Mouse (Mus musculus) liver, embryonic 14.5 days (tissue): Measurements from ENCODE around the gene Actn4. TPM values are rescaled to one million over a fixed set of nuclear protein-coding genes. Genes with fewer than 3 reads are reported as not detected.
A peak's percentile ranks its signal among the peaks of the same experiment; 100 is the strongest.
"Not testable (repeated sequence)": the region's sequence is repeated elsewhere in the genome, so short reads cannot be mapped to it uniquely, and the experiment has no call there.

Source experiments
- ATAC-seq: fragments of 200-750 bp; cut with Nextera tagmentation; 2 replicates; pipeline ENCODE4 v1.8.0; 2017; ENCODE audit warnings: moderate number of reproducible peaks, mild to moderate bottlenecking, moderate library complexity; ENCODE audit not compliant: insufficient read depth
- DNase-seq, 3 experiments: peaks; one replicate each; pipeline ENCODE4 v3.0.0-alpha.2; 2012 to 2013; ENCODE audit warnings: low read depth in 3 of 3, low spot score in 3 of 3
- H3K27ac ChIP-seq: fragments of 300-500 bp; sonication (generic); 2 replicates; pipeline ENCODE4 v1.5.1; 2014; ENCODE audit warnings: moderate library complexity, mild to moderate bottlenecking, control low read depth, inconsistent platforms
- H3K27me3 ChIP-seq: fragments of 300-500 bp; sonication (generic); 2 replicates; pipeline ENCODE4 v1.6.1; 2014; ENCODE audit warnings: mild to moderate bottlenecking, low read length, moderate library complexity; ENCODE audit not compliant: control insufficient read depth, insufficient read depth
- H3K36me3 ChIP-seq: fragments of 300-500 bp; sonication (generic); replicated peaks from 2 replicates; pipeline ENCODE4 v1.6.1; 2014; ENCODE audit warnings: low read depth; ENCODE audit not compliant: control insufficient read depth, insufficient read depth
- H3K4me1 ChIP-seq, 2 experiments: fragments of 200-500 bp in 1 of 2; fragments of 300-500 bp in 1 of 2; sonication (generic) in 1 of 2; replicated peaks; 2 replicates each; pipeline ENCODE4 v1.6.1; 2012 to 2014; ENCODE audit warnings: antibody characterized with exemption in 1 of 2, inconsistent platforms in 1 of 2, low read length in 1 of 2; ENCODE audit not compliant: control insufficient read depth in 2 of 2, insufficient read depth in 2 of 2
- H3K4me2 ChIP-seq: fragments of 300-500 bp; sonication (generic); 2 replicates; pipeline ENCODE4 v1.6.1; 2014; ENCODE audit warnings: low read depth, mild to moderate bottlenecking, control low read depth, moderate library complexity
- H3K4me3 ChIP-seq, 2 experiments: fragments of 200-500 bp in 1 of 2; fragments of 300-500 bp in 1 of 2; sonication (generic) in 1 of 2; 2 replicates each; pipeline ENCODE4 v1.5.1; 2012 to 2014; ENCODE audit warnings: low read depth in 2 of 2, low read length in 2 of 2, mild to moderate bottlenecking in 2 of 2, control low read depth in 1 of 2, inconsistent platforms in 1 of 2, moderate library complexity in 1 of 2; ENCODE audit not compliant: insufficient read depth in 1 of 2
- H3K9ac ChIP-seq: fragments of 300-500 bp; sonication (generic); replicated peaks from 2 replicates; pipeline ENCODE4 v1.6.1; 2014; ENCODE audit warnings: mild to moderate bottlenecking, control low read depth, moderate library complexity
- H3K9me3 ChIP-seq: fragments of 300-500 bp; sonication (generic); 2 replicates; pipeline ENCODE4 v1.6.1; 2016; ENCODE audit warnings: low read length, mixed read lengths; ENCODE audit not compliant: control insufficient read depth
- CTCF ChIP-seq: IDR thresholded peaks from 2 replicates; pipeline ENCODE4 v1.5.1; 2016; ENCODE audit warnings: antibody characterized with exemption, low read depth, control low read depth
- EP300 ChIP-seq: IDR thresholded peaks from 2 replicates; pipeline ENCODE4 v1.6.1; 2016; ENCODE audit warnings: antibody characterized with exemption, low read depth
- WGBS: fragments of 180-500 bp; shearing (Covaris S2); extraction: QIAGEN DNeasy Blood & Tissue Kit; methylation state at CpG from one replicate; pipeline ENCODE4 v1.1.7; 2014; ENCODE audit not compliant: insufficient replicate concordance; 5-methylcytosine and 5-hydroxymethylcytosine counted together
- polyA plus RNA-seq, 2 experiments: library from polyadenylated mRNA; depleted of rRNA in 1 of 2; stranded (reverse) in 1 of 2; unstranded in 1 of 2; fragments of >200 nt; fragmentation: Nextera tagmentation in 1 of 2; extraction: Ambion mirVana in 1 of 2; gene quantifications; 2 replicates each; pipeline versions ENCODE4 v1.2.1 to v1.2.3; 2012 to 2014

The Actn4 gene
- polyA plus RNA-seq, 2 experiments, result 80.4 to 94.5 TPM

DNA sequence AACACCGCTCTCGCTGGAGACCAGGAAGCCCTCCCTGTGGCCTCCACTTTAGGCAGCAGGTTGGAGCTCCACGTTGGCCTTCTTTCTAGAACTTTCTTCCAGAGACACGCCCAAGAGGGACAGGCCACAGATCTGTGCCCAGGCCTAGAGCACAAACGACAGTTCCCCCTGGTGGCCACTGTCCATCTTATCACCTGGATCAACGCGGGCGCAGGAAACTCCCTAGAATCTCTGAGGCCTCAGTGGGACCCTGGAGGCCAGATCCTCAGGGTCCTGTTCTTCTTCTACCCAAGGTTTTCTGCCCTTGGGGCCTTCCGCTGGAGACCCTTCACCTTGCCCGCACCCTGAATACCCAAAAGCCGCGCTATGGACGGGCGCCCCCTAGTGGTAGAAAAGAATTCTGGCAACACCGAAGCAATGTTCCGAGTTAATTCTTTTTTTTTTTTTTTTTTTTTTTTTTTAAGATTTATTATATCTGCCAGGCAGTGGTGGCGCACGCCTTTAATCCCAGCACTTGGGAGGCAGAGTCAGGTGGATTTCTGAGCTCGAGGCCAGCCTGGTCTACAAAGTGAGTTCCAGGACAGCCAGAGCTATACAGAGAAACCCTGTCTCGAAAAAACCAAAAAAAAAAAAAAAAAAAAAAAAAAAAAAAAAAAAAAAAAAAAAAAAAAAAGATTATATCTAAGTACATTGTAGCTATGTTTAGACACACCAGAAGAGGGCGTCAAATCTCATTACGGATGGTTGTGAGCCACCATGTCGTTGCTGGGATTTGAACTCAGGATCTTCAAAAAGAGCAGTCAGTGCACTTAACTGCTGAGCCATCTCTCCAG is 94.4 kb downstream of the Actn4 start:
- H3K27me3 ChIP-seq, H3K36me3 ChIP-seq, H3K27ac ChIP-seq, H3K9me3 ChIP-seq, H3K9ac ChIP-seq: not testable (repeated sequence)
- Histone ChIP-seq H3K4me3 (peak overlapping the region; percentile 19 to 39; a peak in 3 of 4 replicates), H3K4me1 (peaks cover 0 to 14% of the 10 kb centered on the region in 2 experiments; a peak in 3 of 4 replicates), H3K4me2 (peak overlapping the region; percentile 63)
- TF ChIP-seq CTCF, result peak; percentile 88
- 17% methylated on average over 23 of the region's 23 CpGs for WGBS
- DNase-seq (peak; percentile 64 to 73 (median 68)), ATAC-seq (peak; percentile 67)

DNA sequence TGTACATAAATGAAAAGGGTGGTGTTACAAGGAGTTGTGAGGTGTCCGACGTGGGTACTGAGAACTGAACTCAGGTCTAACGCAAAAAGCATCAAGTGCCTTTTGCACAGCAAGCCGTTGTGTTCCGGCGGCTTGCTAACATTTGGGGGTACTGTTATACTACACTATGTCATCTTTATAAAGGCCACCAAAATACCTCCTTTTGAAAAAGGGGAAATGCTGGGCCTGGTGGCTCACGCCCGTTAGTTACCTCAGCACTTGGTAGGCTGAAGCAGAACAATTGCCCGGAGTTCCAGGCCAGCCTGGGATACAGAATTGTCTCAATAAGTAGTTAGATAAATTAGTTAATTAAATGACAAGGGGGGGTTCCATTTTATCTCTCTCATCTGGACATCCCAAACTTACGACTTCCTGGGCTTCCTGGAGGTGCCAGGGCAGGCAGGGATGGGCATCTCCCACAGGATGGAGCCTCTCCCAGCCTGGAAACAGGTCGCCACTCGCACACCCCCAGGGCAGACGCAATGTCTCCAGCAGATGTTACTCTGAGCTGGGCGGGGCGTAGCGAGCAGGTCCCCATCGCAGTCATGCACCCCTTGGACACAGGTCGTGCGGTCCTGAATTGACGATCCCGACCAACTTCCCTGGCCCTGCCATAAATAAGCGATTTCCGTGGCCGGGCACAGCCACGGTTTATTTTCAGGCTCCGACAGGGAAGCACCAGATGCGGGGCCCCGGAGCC is 95.2 kb downstream of the Actn4 start:
- 81% methylated on average over 28 of the region's 28 CpGs for WGBS
- 0 out of 2 replicates have a peak overlapping the region, but pooled peaks have one; percentile 63 for H3K4me2 ChIP-seq

DNA sequence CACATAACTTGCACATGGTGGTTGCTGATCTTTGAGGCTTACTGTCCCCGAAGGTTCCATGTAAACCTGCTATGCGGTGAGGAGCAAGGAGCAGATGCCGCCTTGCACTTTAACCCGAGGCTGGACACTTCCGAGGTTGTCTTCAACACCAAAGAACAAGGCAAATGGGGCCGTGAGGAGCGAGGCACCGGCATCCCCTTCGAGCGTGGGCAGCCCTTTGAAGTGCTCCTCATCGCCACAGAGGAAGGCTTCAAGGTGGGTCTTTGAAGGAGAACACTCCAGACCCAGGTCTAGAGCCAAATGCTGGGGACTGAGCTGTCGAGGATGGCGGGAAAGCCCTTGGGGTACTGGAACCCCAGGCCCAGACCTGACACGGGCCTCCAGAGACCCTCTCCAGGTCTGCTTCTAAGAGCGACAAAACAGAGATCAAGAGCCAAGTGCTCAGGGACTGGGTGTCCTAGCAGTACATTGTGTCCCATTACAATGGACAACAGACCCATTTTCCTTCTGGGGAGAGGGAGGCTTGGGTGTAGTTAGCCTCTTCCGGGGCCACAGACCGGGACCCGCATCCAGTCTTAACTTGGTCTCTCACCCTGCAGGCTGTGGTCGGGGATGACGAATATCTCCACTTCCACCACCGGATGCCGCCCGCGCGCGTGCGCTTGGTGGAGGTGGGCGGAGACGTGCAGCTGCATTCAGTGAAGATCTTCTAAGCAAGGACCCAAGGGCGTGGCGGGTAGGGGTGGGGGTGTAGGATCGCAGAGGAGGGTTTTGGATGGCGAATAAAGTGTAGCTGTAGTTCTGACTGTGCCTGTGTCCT is 96.4 kb downstream of the Actn4 start:
- Histone ChIP-seq H3K4me3 (peak overlapping the region; percentile 22 to 23), H3K4me2 (peak overlapping the region; percentile 68), H3K27ac (no peak overlapping the region), H3K27me3 (no peaks in the 10 kb centered on the region), H3K9me3 (no peaks in the 10 kb centered on the region; the same call in 1 of the 2 replicates), H3K4me1 (peaks cover 0 to 12% of the 10 kb centered on the region in 2 experiments; a peak in 3 of 4 replicates), H3K36me3 (no peaks in the 10 kb centered on the region), H3K9ac (no peak overlapping the region; the same call in 1 of the 2 replicates)
- DNase-seq (peak; percentile 60 to 68 (median 67)), ATAC-seq (peak; percentile 75)
- TF ChIP-seq CTCF, result peak; percentile 51
- TF ChIP-seq EP300, result no peak
- 29% methylated on average over 33 of the region's 33 CpGs for WGBS

More for the DNA sequence above, 95.2 kb downstream of the Actn4 start:
- DNase-seq, result no peak
- Histone ChIP-seq H3K4me1 (peaks cover 0 to 14% of the 10 kb centered on the region in 2 experiments; a peak in 3 of 4 replicates), H3K27ac (no peak overlapping the region), H3K27me3 (no peaks in the 10 kb centered on the region), H3K9me3 (no peaks in the 10 kb centered on the region), H3K36me3 (no peaks in the 10 kb centered on the region), H3K4me3 (no peak overlapping the region), H3K9ac (no peak overlapping the region)
- no peak for ATAC-seq
- TF ChIP-seq CTCF, result no peak
- no peak for TF ChIP-seq EP300

GRCm38 (mm10) chr7:28864288-28864750 is 97.8 kb downstream of the Actn4 start:
- DNase-seq, result no peak

More at GRCm38 (mm10) chr7:28864288-28864750, 97.8 kb downstream of the Actn4 start:
- H3K36me3 ChIP-seq, result no peaks in the 10 kb centered on the region
- no peak overlapping the region for H3K27ac ChIP-seq
- TF ChIP-seq CTCF, result no peak
- no peak for TF ChIP-seq EP300
- H3K4me3 ChIP-seq, result no peak overlapping the region
- no peak overlapping the region for H3K4me2 ChIP-seq
- no peaks in the 10 kb centered on the region for H3K27me3 ChIP-seq
- no peak overlapping the region for H3K9ac ChIP-seq
- 39% methylated on average over 9 of the region's 9 CpGs for WGBS
- H3K4me1 ChIP-seq, result peaks cover 0 to 12% of the 10 kb centered on the region in 2 experiments; a peak in 3 of 4 replicates
- ATAC-seq, result no peak
- no peaks in the 10 kb centered on the region; the same call in 1 of the 2 replicates for H3K9me3 ChIP-seq
